Mouse (Mus musculus): ENCODE data around the gene Nipa2.
"Not testable (repeated sequence)": the region's sequence is repeated elsewhere in the genome, so short reads cannot be mapped to it uniquely, and the experiment has no call there.

- TF ChIP-seq CTCF, POLR2A (IDR thresholded peaks at IDR 0.05; ENCODE audit: extremely low read depth, insufficient read depth, low read length): not testable (repeated sequence)
Measured at GRCm38 (mm10) chr7:55918365-55918764, 43.9 kb downstream of the Nipa2 start.

Data from cortical plate, adult 2 months (tissue).